Comparison of ENCODE assay signal across 15 mouse cellular contexts in genomic region chr1:89935493-89936348, GRCm38 (mm10). TPM values are rescaled to one million over a fixed set of nuclear protein-coding genes. Genes with fewer than 3 reads are reported as not detected.
A peak's percentile ranks its signal among the peaks of the same experiment; 100 is the strongest.
DNase-seq lines count a peak whose midpoint lies in the region; ATAC-seq lines count a peak whose summit lies in the region.
"Had no signal": no experiment of that assay in that cellular context is flagged by ENCODE, and none has a peak within 500 bp of the region (broad histone marks: within the 10 kb centered on the region; RNA-seq: fewer than 3 reads in every experiment).

No protein-coding gene starts in this region.

- H3K4me1 ChIP-seq in hindbrain, embryonic 14.5 days (replicated peaks; ENCODE audit: control insufficient read depth, insufficient read depth, low read length) = peaks cover 9% of the 10 kb centered on the region

- WGBS in hindbrain, embryonic 14.5 days = under 1% methylated on average over 28 of the region's 29 CpGs

- H3K9ac ChIP-seq in hindbrain, embryonic 14.5 days = no peak overlapping the region
- H3K9ac ChIP-seq: lung, embryonic 14.5 days had no signal

- H3K4me3 ChIP-seq in hindbrain, embryonic 14.5 days (replicated peaks; ENCODE audit: low read length) = no peak overlapping the region
- H3K4me3 ChIP-seq: erythroblast, embryonic 14.5 days had no signal

- ATAC-seq in hindbrain, embryonic 14.5 days (ENCODE audit: low FRiP score) = no peak
- ATAC-seq in activated CD4-positive, CD25-positive, alpha-beta regulatory T cell, adult 4 months = no peak

- no peaks in the 10 kb centered on the region for H3K9me3 ChIP-seq in hindbrain, embryonic 14.5 days (ENCODE audit: control insufficient read depth, low read length)

- H3K27ac ChIP-seq in hindbrain, embryonic 14.5 days = no peak overlapping the region
- H3K27ac ChIP-seq: macrophage; stomach, postnatal 0 days had no signal

- peak overlapping the region; percentile 23 for H3K4me2 ChIP-seq in hindbrain, embryonic 14.5 days (replicated peaks)
- H3K4me2 ChIP-seq: liver, embryonic 11.5 days; lung, embryonic 14.5 days had no signal

- DNase-seq in ES-CJ7 (ENCODE audit: low read depth, low spot score) = peak; percentile 91
- DNase-seq in embryo, embryonic 11 days = peak; percentile 47
- DNase-seq in hindbrain, embryonic 14.5 days (ENCODE audit: low spot score) = no peak
- DNase-seq in neural tube, embryonic 10.5 days (ENCODE audit: extremely low spot score, low spot score) = peak; percentile 45
- no peak for DNase-seq in cerebellum, adult 11 months
- no peak for DNase-seq in heart, adult 9 months (ENCODE audit: low spot score in 2 of 2)
- DNase-seq: cerebellum, postnatal 36 days; kidney, adult 9 months; lung, embryonic 14.5 days; thymus, postnatal 14 days had no signal

- peaks cover 84% of the 10 kb centered on the region for H3K27me3 ChIP-seq in hindbrain, embryonic 14.5 days (ENCODE audit: control insufficient read depth, insufficient read depth, low read length)

- no peaks in the 10 kb centered on the region for H3K36me3 ChIP-seq in hindbrain, embryonic 14.5 days (replicated peaks; ENCODE audit: control insufficient read depth, insufficient read depth)

RNA-seq across cellular contexts. Expression of gene Gbx2, which starts 4.7 kb away (rescaled TPM):
- 40.6 and 41.6 TPM in 2 replicates for polyA plus RNA-seq in hindbrain, embryonic 14.5 days (2014; fragmentation: Nextera tagmentation; extraction: Ambion mirVana)
- polyA plus RNA-seq in activated CD4-positive, CD25-positive, alpha-beta regulatory T cell, adult 4 months (2017; shearing (Covaris generic)) = not detected
- polyA plus RNA-seq: erythroblast, embryonic 14.5 days; stomach, postnatal 0 days had no signal

Comparison
In these comparisons a context has a peak if more than half of its experiments do, and no peak if none do; other contexts are left out.
1. DNase-seq: peak in ES-CJ7 (single experiment), embryo, embryonic 11 days (single experiment) and neural tube, embryonic 10.5 days (single experiment); none in hindbrain, embryonic 14.5 days (single experiment), cerebellum, adult 11 months (single experiment) and heart, adult 9 months (0 of 2).
2. RNA of gene Gbx2, which starts 4.7 kb away (polyA plus RNA-seq): 40.6 to 41.6 TPM in hindbrain, embryonic 14.5 days; not detected in activated CD4-positive, CD25-positive, alpha-beta regulatory T cell, adult 4 months; every median in the first group is over 10 times any median in the second.